Mouse (Mus musculus) gastrocnemius, adult 18-20 months (tissue): Measurements from ENCODE around the gene Olfm3. TPM values are rescaled to one million over a fixed set of nuclear protein-coding genes. Genes with fewer than 3 reads are reported as not detected.

Experiments used
- DNase-seq: peaks from one replicate; pipeline ENCODE4 v3.0.0; 2021; ENCODE audit warnings: low spot score
- total RNA-seq, 2 experiments: library from RNA; stranded (reverse); gene quantifications; 2 replicates each; pipeline ENCODE4 v1.2.3; 2021

Gene Olfm3
- total RNA-seq, 2 experiments from 2014 or later = not detected

GRCm38 (mm10) chr3:115080428-115081181 lies 176.7 kb downstream of the Olfm3 start:
- no peak for DNase-seq

GRCm38 (mm10) chr3:115081371-115081770 lies 177.5 kb downstream of the Olfm3 start:
- DNase-seq = no peak

- DNase-seq = no peak
These were observed 179.1 kb downstream of the Olfm3 start for GRCm38 (mm10) chr3:115082947-115083346.

- DNase-seq = no peak
These were observed 184.4 kb downstream of the Olfm3 start for GRCm38 (mm10) chr3:115088281-115088680.

GRCm38 (mm10) chr3:115090670-115091069 lies 186.8 kb downstream of the Olfm3 start:
- no peak for DNase-seq

GRCm38 (mm10) chr3:115095496-115095895 lies 191.6 kb downstream of the Olfm3 start:
- no peak for DNase-seq

GRCm38 (mm10) chr3:115099590-115099989 lies 195.7 kb downstream of the Olfm3 start:
- DNase-seq = no peak

GRCm38 (mm10) chr3:115104155-115104801 lies 200.4 kb downstream of the Olfm3 start:
- no peak for DNase-seq

GRCm38 (mm10) chr3:115104802-115105493 lies 201.1 kb downstream of the Olfm3 start:
- DNase-seq = no peak

GRCm38 (mm10) chr3:115145722-115146121 lies 241.8 kb downstream of the Olfm3 start:
- DNase-seq = no peak

GRCm38 (mm10) chr3:115146244-115146643 lies 242.4 kb downstream of the Olfm3 start:
- no peak for DNase-seq

- no peak for DNase-seq
These were observed 255.1 kb downstream of the Olfm3 start for GRCm38 (mm10) chr3:115158903-115159473.

- no peak for DNase-seq
These were observed 270.7 kb downstream of the Olfm3 start for GRCm38 (mm10) chr3:115174625-115175024.
